Mouse (Mus musculus) liver, adult 2 months (tissue): ENCODE data around the gene 9230112D13Rik. TPM values are rescaled to one million over a fixed set of nuclear protein-coding genes. Genes with fewer than 3 reads are reported as not detected.

Experiments
- DNase-seq: peaks from one replicate; pipeline ENCODE4 v3.0.0-alpha.2; 2011; ENCODE audit warnings: low read depth, low spot score; ENCODE audit errors: extremely low read depth
- H3K27ac ChIP-seq: fragments of 200-500 bp; replicated peaks from 2 replicates; pipeline ENCODE4 v1.5.1; 2012; ENCODE audit warnings: low read depth, mild to moderate bottlenecking, control low read depth, inconsistent platforms, low read length; ENCODE audit not compliant: insufficient read depth
- H3K27me3 ChIP-seq: fragments of 200-500 bp; 2 replicates; pipeline ENCODE4 v1.6.1; 2012; ENCODE audit warnings: mild to moderate bottlenecking, moderate library complexity, low read length, inconsistent platforms; ENCODE audit not compliant: control insufficient read depth, insufficient read depth
- H3K36me3 ChIP-seq: fragments of 200-500 bp; 2 replicates; pipeline ENCODE4 v1.6.1; 2012; ENCODE audit warnings: low read length, inconsistent platforms; ENCODE audit not compliant: control insufficient read depth, insufficient read depth
- H3K4me1 ChIP-seq: fragments of 200-500 bp; 2 replicates; pipeline ENCODE4 v1.6.1; 2011; ENCODE audit warnings: low read length; ENCODE audit not compliant: control insufficient read depth, insufficient read depth
- H3K4me3 ChIP-seq: fragments of 200-500 bp; 2 replicates; pipeline ENCODE4 v1.5.1; 2011; ENCODE audit warnings: low read depth, mild to moderate bottlenecking, control low read depth, low read length, moderate library complexity; ENCODE audit not compliant: insufficient read depth
- H3K79me2 ChIP-seq: fragments of 200-500 bp; 2 replicates; pipeline ENCODE4 v1.6.1; 2012; ENCODE audit warnings: inconsistent platforms, mild to moderate bottlenecking, low read length, moderate library complexity; ENCODE audit not compliant: control insufficient read depth, insufficient read depth
- H3K9ac ChIP-seq: fragments of 200-500 bp; 2 replicates; pipeline ENCODE4 v1.6.1; 2012; ENCODE audit warnings: low read depth, mild to moderate bottlenecking, control low read depth, inconsistent platforms, low read length
- CTCF ChIP-seq: fragments of 200-500 bp; IDR thresholded peaks from 2 replicates; pipeline ENCODE4 v1.5.1; 2011; ENCODE audit warnings: low read depth, low read length, control low read depth
- POLR2A ChIP-seq: fragments of 200-500 bp; IDR thresholded peaks from 2 replicates; pipeline ENCODE4 v1.6.1; 2011; ENCODE audit warnings: low read length, control low read depth; ENCODE audit not compliant: insufficient read depth; ENCODE audit errors: extremely low read depth
- WGBS: fragments of 180-500 bp; shearing (Covaris S2); methylation state at CpG from one replicate; pipeline ENCODE4 v1.1.7; 2018; 5-methylcytosine and 5-hydroxymethylcytosine counted together
- polyA plus RNA-seq: library from polyadenylated mRNA; depleted of rRNA; stranded (reverse); fragments of >200 nt; gene quantifications from 2 replicates; pipeline ENCODE4 v1.2.3, GENCODE M21; 2012; rRNA removed
- total RNA-seq: library from RNA; depleted of rRNA; stranded (reverse); fragments of >200 nt; gene quantifications from 2 replicates; pipeline ENCODE4 v1.2.3, GENCODE M21; 2014; rRNA removed

The 9230112D13Rik gene
- total and polyA plus RNA-seq, 2 experiments = not detected

DNA sequence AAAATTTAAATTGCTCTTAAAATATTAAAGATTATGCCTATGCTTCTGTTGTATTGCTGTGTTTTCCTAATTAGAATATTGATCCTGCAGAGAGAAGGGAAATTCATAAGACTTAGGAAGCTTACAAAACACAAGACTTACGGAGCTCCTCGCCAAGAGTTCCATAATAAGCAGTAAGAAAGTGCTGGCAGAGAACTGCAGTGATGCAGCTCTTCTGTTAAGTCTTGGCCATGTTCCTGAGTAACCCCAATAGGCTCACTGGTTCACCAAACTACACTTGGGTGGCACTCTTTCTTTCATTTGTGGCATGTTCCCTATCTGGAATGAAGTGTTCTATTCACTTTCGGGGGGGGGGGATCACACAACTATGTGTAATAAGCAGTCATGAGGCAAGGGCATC is 56.3 kb downstream of the 9230112D13Rik start:
- peaks cover 7% of the 10 kb centered on the region for H3K4me1 ChIP-seq
- H3K27me3 ChIP-seq = no peaks in the 10 kb centered on the region
- no peak for TF ChIP-seq POLR2A
- no peak for TF ChIP-seq CTCF
- WGBS = 64% methylated on average over 3 of the region's 3 CpGs
- no peak overlapping the region for H3K4me3 ChIP-seq
- H3K36me3 ChIP-seq = no peaks in the 10 kb centered on the region
- H3K27ac ChIP-seq = no peak overlapping the region
- H3K79me2 ChIP-seq = peaks cover 25% of the 10 kb centered on the region; the same call in 1 of the 2 replicates
- no peak overlapping the region for H3K9ac ChIP-seq
- no peak for DNase-seq

Other genes starting within 250 kb of the 9230112D13Rik start
- 25.4 and 36.4 TPM in 2 replicates for gene Shld2, start 212.3 kb downstream of the 9230112D13Rik start, total RNA-seq
- 9.2 and 12.2 TPM in 2 replicates for gene Shld2, start 212.3 kb downstream of the 9230112D13Rik start, polyA plus RNA-seq
- gene Glud1, start 212.1 kb downstream of the 9230112D13Rik start, total RNA-seq = 691 and 755 TPM in 2 replicates
- 633 and 710 TPM in 2 replicates for gene Glud1, start 212.1 kb downstream of the 9230112D13Rik start, polyA plus RNA-seq
- 56.3 and 66.7 TPM in 2 replicates for gene Fam25c, start 167.4 kb downstream of the 9230112D13Rik start, total RNA-seq
- 74.3 and 146 TPM in 2 replicates for gene Fam25c, start 167.4 kb downstream of the 9230112D13Rik start, polyA plus RNA-seq
- 0.20 and 0.46 TPM in 2 replicates for gene Sncg, start 148.0 kb downstream of the 9230112D13Rik start, total RNA-seq
- gene Sncg, start 148.0 kb downstream of the 9230112D13Rik start, polyA plus RNA-seq = 0.11 and 0.45 TPM in 2 replicates
- gene Mmrn2, start 147.3 kb downstream of the 9230112D13Rik start, total RNA-seq = 9.2 and 10.7 TPM in 2 replicates
- 3.0 and 3.4 TPM in 2 replicates for gene Mmrn2, start 147.3 kb downstream of the 9230112D13Rik start, polyA plus RNA-seq
- gene Bmpr1a, start 19.5 kb downstream of the 9230112D13Rik start, total RNA-seq = 20.4 and 23.7 TPM in 2 replicates
- 4.2 and 4.5 TPM in 2 replicates for gene Bmpr1a, start 19.5 kb downstream of the 9230112D13Rik start, polyA plus RNA-seq
- 0.18 TPM in 1 of 2 replicates, not detected in the other for gene Ldb3, start 65.9 kb upstream of the 9230112D13Rik start, total RNA-seq
- gene Ldb3, start 65.9 kb upstream of the 9230112D13Rik start, polyA plus RNA-seq = 0.06 TPM in 2 replicates
- not detected in 2 replicates for gene Opn4, start 77.3 kb upstream of the 9230112D13Rik start, total RNA-seq
- gene Opn4, start 77.3 kb upstream of the 9230112D13Rik start, polyA plus RNA-seq = not detected in 2 replicates
- gene Wapl, start 151.1 kb upstream of the 9230112D13Rik start, total RNA-seq = 60.5 and 63.4 TPM in 2 replicates
- 5.8 and 6.8 TPM in 2 replicates for gene Wapl, start 151.1 kb upstream of the 9230112D13Rik start, polyA plus RNA-seq